Comparison of ENCODE assay signal across 15 mouse cellular contexts in genomic region chr14:108152981-108153380, GRCm38 (mm10).
DNase-seq lines count a peak whose midpoint lies in the region; ATAC-seq and TF ChIP-seq lines count a peak whose summit lies in the region.
"Had no signal": no experiment of that assay in that cellular context is flagged by ENCODE, and none has a peak within 500 bp of the region (broad histone marks: within the 10 kb centered on the region; RNA-seq: fewer than 3 reads in every experiment).

No protein-coding gene starts in this region.

- WGBS in midbrain, postnatal 0 days, result 86% methylated on average over 5 of the region's 5 CpGs
- 89% methylated on average over 5 of the region's 5 CpGs for WGBS in midbrain, embryonic 10.5 days

- H3K4me3 ChIP-seq in midbrain, postnatal 0 days (ENCODE audit: low read depth, low read length), result no peak overlapping the region
- no peak overlapping the region for H3K4me3 ChIP-seq in midbrain, embryonic 10.5 days
- H3K4me3 ChIP-seq in layer of hippocampus, adult 2 months, result no peak overlapping the region
- H3K4me3 ChIP-seq: embryonic facial prominence, embryonic 15.5 days; intestine, embryonic 15.5 days; limb, embryonic 15.5 days had no signal

- H3K9me3 ChIP-seq in midbrain, postnatal 0 days (ENCODE audit: low read length), result no peaks in the 10 kb centered on the region
- H3K9me3 ChIP-seq in midbrain, embryonic 10.5 days (replicated peaks), result no peaks in the 10 kb centered on the region
- H3K9me3 ChIP-seq: embryonic facial prominence, embryonic 15.5 days; intestine, embryonic 15.5 days; limb, embryonic 15.5 days had no signal

- DNase-seq in cerebellum, adult 9-10 months, result peak; percentile 4
- DNase-seq in cerebellum, postnatal 4 days (ENCODE audit: low spot score in 2 of 2), result no peak
- peak; percentile 5 for DNase-seq in midbrain, postnatal 0 days (ENCODE audit: low spot score)
- no peak for DNase-seq in midbrain, embryonic 10.5 days (ENCODE audit: low spot score)
- peak; percentile 31 to 65 for DNase-seq in layer of hippocampus, adult 2 months (ENCODE audit: low spot score in 2 of 2)
- DNase-seq in kidney, postnatal 36 days, result no peak
- no peak for DNase-seq in heart, adult 18-20 months
- DNase-seq: adrenal gland, adult 8-10 months; heart, postnatal 36 days had no signal

- H3K27ac ChIP-seq in midbrain, postnatal 0 days (ENCODE audit: low read depth, low read length), result no peak overlapping the region
- H3K27ac ChIP-seq in midbrain, embryonic 10.5 days (replicated peaks), result no peak overlapping the region
- peak overlapping the region; percentile 48; the same call in 1 of the 2 replicates for H3K27ac ChIP-seq in layer of hippocampus, adult 2 months
- H3K27ac ChIP-seq: embryonic facial prominence, embryonic 15.5 days; intestine, embryonic 15.5 days; limb, embryonic 15.5 days; stomach, postnatal 0 days had no signal

- H3K4me1 ChIP-seq in midbrain, postnatal 0 days (ENCODE audit: insufficient read depth, low read length), result no peaks in the 10 kb centered on the region
- no peaks in the 10 kb centered on the region for H3K4me1 ChIP-seq in midbrain, embryonic 10.5 days
- H3K4me1 ChIP-seq: embryonic facial prominence, embryonic 15.5 days; intestine, embryonic 15.5 days; limb, embryonic 15.5 days had no signal

- TF ChIP-seq CTCF in midbrain, postnatal 0 days (IDR thresholded peaks at IDR 0.05), result no peak
- TF ChIP-seq CTCF in layer of hippocampus, adult 2 months (conservative IDR thresholded peaks at IDR 0.05), result no peak

- no peak for ATAC-seq in midbrain, postnatal 0 days (ENCODE audit: low FRiP score)
- ATAC-seq in megakaryocyte progenitor cell, adult 5-6 weeks (replicated peaks; ENCODE audit: poor library complexity), result no peak
- ATAC-seq: intestine, embryonic 15.5 days had no signal

- H3K36me3 ChIP-seq in midbrain, postnatal 0 days (ENCODE audit: insufficient read depth, low read length), result no peaks in the 10 kb centered on the region
- no peaks in the 10 kb centered on the region for H3K36me3 ChIP-seq in midbrain, embryonic 10.5 days
- H3K36me3 ChIP-seq: embryonic facial prominence, embryonic 15.5 days; intestine, embryonic 15.5 days; limb, embryonic 15.5 days had no signal

- H3K27me3 ChIP-seq in midbrain, postnatal 0 days (ENCODE audit: insufficient read depth, low read length), result no peaks in the 10 kb centered on the region
- no peaks in the 10 kb centered on the region for H3K27me3 ChIP-seq in midbrain, embryonic 10.5 days (ENCODE audit: low read depth, poor library complexity, severe bottlenecking)
- H3K27me3 ChIP-seq: embryonic facial prominence, embryonic 15.5 days; intestine, embryonic 15.5 days; limb, embryonic 15.5 days had no signal

- H3K4me2 ChIP-seq in midbrain, postnatal 0 days (ENCODE audit: low read depth, low read length, poor library complexity, severe bottlenecking), result no peak overlapping the region
- H3K4me2 ChIP-seq: embryonic facial prominence, embryonic 15.5 days; intestine, embryonic 15.5 days; limb, embryonic 15.5 days; midbrain, embryonic 11.5 days had no signal

- H3K9ac ChIP-seq in midbrain, postnatal 0 days (replicated peaks; ENCODE audit: low read length, poor library complexity, severe bottlenecking), result no peak overlapping the region
- H3K9ac ChIP-seq: embryonic facial prominence, embryonic 15.5 days; intestine, embryonic 15.5 days; limb, embryonic 15.5 days had no signal

Comparison
In these comparisons a context has a peak if more than half of its experiments do, and no peak if none do; other contexts are left out.
1. DNase-seq: peak in cerebellum, adult 9-10 months (single experiment), midbrain, postnatal 0 days (single experiment) and layer of hippocampus, adult 2 months (2 of 2); none in cerebellum, postnatal 4 days (0 of 2), midbrain, embryonic 10.5 days (single experiment), kidney, postnatal 36 days (0 of 2) and heart, adult 18-20 months (0 of 2).